Mouse (Mus musculus) bone marrow, adult 2 months (tissue): Measurements from ENCODE around the gene Tex21. TPM values are rescaled to one million over a fixed set of nuclear protein-coding genes. Genes with fewer than 3 reads are reported as not detected.

ENCODE experiments used
- H3K27ac ChIP-seq: fragments of 200-500 bp; 2 replicates; pipeline ENCODE4 v1.5.1; 2012; ENCODE audit warnings: low read depth, mild to moderate bottlenecking, control low read depth, inconsistent platforms, low read length; ENCODE audit not compliant: control insufficient read depth, poor library complexity, insufficient read depth
- H3K4me1 ChIP-seq: fragments of 200-500 bp; 2 replicates; pipeline ENCODE4 v1.6.1; 2011; ENCODE audit warnings: low read length; ENCODE audit not compliant: control insufficient read depth, insufficient read depth
- H3K4me3 ChIP-seq: fragments of 200-500 bp; replicated peaks from 2 replicates; pipeline ENCODE3; 2011; ENCODE audit warnings: mild to moderate bottlenecking, low read depth, low read length, control low read depth; ENCODE audit not compliant: control insufficient read depth
- CTCF ChIP-seq: fragments of 200-500 bp; IDR thresholded peaks from 2 replicates; pipeline ENCODE4 v1.5.1; 2011; ENCODE audit warnings: low read length, control low read depth; ENCODE audit not compliant: control insufficient read depth, insufficient read depth
- POLR2A ChIP-seq: fragments of 200-500 bp; IDR thresholded peaks from 2 replicates; pipeline ENCODE4 v1.6.1; 2011; ENCODE audit warnings: low read depth, mild to moderate bottlenecking, control low read depth, low read length, borderline replicate concordance; ENCODE audit not compliant: control insufficient read depth
- WGBS: fragments of 180-500 bp; shearing (Covaris S2); methylation state at CpG from one replicate; pipeline ENCODE4 v1.1.7; 2018; 5-methylcytosine and 5-hydroxymethylcytosine counted together
- polyA plus RNA-seq: library from polyadenylated mRNA; stranded (reverse); fragments of >200 nt; gene quantifications from 2 replicates; pipeline ENCODE4 v1.2.4, GENCODE M21; 2011; ENCODE audit warnings: low replicate concordance; ENCODE audit not compliant: missing spikeins, insufficient read depth, insufficient read length

Gene Tex21
- polyA plus RNA-seq, 1 experiment, result not detected

DNA sequence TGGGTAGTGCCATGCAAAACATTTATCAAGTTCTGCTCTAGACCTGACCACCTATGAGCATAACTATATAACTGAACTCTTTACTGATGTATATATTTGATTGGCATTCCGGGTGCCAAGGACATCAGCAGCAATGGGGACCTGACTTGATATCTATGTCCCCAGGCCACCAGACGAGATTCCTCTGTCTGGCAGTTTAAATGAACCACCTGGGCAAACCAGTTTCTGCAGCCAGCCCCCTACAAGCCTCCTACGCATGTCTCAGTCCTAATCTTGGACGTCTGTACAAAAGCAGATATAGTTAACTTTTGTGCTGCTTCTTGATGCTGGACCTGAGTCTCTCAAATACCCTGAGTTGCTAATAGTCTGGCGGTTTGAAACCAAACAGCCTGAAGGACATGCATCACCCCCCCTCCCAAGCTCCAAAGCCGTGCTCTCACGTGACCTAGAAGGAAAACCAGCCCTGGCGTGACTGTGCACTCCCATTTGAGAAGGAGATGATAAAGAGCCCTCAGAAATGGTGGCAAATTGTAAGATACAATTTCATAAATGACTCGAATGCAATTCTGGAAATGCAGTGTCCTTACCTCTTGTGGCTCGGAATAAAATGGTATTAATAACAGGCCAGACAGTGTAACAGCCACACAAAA, 61.3 kb downstream of the Tex21 start:
- no peak for TF ChIP-seq POLR2A
- no peak for TF ChIP-seq CTCF
- no peaks in the 10 kb centered on the region for H3K4me1 ChIP-seq
- WGBS, result 72% methylated on average over 10 of the region's 10 CpGs

DNA sequence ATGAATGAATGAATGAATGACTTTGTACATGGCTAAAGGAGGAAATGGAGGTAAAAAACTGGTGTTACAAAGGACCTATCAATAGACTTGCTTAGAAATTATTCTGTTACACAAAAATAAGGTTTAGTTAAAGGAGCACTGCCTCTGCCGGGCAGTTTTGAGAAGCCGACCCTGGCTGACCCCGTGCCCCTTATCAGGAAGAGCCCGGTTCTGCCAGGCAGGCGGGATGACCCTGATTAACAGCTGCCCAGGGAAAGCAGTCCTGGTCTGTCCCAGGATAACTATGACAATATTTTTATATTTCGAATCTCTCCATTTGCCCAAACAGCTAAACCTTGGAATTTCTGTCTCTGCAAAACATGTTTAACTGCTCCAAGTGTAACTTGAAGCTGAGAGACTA, 62.3 kb downstream of the Tex21 start:
- no peak overlapping the region for H3K27ac ChIP-seq
- WGBS, result 80% methylated on average over 6 of the region's 6 CpGs
- no peaks in the 10 kb centered on the region for H3K4me1 ChIP-seq
- no peak overlapping the region for H3K4me3 ChIP-seq
- TF ChIP-seq CTCF (no peak), POLR2A (no peak)

More for the DNA sequence above, 61.3 kb downstream of the Tex21 start:
- Histone ChIP-seq H3K4me3 (no peak overlapping the region), H3K27ac (no peak overlapping the region)

DNA sequence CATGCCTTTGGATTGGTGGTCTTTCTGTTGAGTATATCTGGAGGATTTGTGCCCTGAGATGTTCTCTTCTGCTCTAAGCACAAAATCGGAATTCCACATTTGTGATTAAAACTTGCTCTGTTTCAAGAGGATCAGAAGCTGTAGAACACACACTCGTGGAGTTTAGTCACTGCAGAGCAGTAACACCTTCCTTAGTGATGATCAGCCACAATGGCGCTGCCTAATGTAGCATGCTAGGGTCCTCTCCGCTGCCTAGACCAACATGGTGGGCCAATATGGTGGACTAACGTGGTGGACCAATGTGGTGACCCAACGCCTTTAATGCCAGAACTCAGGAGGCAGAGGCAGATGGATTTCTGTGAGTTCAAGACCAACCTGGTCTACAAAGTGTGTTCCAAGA, 63.7 kb downstream of the Tex21 start:
- no peak overlapping the region for H3K4me3 ChIP-seq
- no peaks in the 10 kb centered on the region for H3K4me1 ChIP-seq
- WGBS, result 78% methylated on average over 6 of the region's 6 CpGs
- H3K27ac ChIP-seq, result no peak overlapping the region
- TF ChIP-seq POLR2A (no peak), CTCF (no peak)

DNA sequence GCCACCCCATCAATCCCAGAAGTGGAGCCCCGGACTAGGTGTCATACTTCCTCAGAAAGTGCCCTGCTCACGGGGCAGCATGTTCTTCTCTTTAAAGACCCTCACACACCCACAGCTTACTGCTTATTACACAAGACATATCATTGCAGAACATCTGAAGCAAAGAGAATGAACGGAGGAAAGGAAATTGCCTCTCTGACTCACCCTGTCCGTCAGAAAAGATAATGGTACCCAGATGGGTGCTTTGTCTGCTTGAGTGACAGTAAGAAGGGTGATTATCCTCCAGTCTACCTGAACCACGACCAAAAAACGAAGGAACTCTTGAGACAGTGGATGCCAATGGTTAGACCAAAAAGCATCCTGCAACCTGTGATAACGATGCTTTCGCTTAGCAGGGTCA, 65.1 kb downstream of the Tex21 start:
- no peaks in the 10 kb centered on the region for H3K4me1 ChIP-seq
- TF ChIP-seq POLR2A (no peak), CTCF (no peak)
- H3K4me3 ChIP-seq, result no peak overlapping the region
- 38% methylated on average over 8 of the region's 8 CpGs for WGBS
- H3K27ac ChIP-seq, result no peak overlapping the region

DNA sequence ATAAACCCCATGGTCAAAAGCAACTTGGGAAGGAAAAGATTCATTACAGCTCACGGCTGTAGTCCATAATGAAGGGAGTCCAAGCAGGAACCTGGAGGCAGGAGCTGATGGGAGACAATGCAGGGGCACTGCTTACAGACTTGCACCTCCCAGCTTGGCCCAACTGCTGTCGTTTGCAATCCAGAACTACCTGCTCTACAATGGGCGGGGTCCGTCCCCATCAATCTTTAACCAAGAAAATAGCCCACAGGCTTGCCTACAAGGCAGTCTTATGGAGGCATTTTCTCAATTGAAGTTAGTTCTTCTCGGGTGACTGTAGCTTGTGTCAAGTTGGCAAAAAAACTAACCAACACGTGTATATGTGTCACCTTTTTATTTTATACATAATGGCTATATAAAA, 66.1 kb downstream of the Tex21 start:
- Histone ChIP-seq H3K4me3 (no peak overlapping the region), H3K27ac (no peak overlapping the region), H3K4me1 (no peaks in the 10 kb centered on the region)
- TF ChIP-seq CTCF (no peak), POLR2A (no peak)
- WGBS, result 70% methylated on average over 6 of the region's 6 CpGs

DNA sequence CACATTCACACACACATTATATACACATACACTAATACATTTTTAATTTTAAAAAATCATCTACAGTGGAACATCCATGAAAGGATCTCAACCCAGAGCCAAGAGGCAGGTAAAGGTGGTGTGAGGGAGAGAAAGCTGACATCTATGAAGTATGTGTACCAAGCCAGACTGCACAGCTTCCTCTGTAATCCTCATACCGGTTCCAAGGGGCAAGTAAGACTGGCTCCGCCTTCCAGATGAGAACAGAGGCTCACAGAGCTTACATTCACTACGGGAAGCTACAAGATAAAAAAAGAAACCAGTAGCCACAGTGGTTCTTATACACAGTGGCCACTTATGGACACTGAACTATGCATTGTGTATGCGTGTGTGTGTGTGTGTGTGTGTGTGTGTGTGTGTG, 67.0 kb downstream of the Tex21 start:
- TF ChIP-seq CTCF (no peak), POLR2A (no peak)
- Histone ChIP-seq H3K27ac (no peak overlapping the region), H3K4me3 (no peak overlapping the region), H3K4me1 (no peaks in the 10 kb centered on the region)
- 47% methylated on average over 4 of the region's 4 CpGs for WGBS

DNA sequence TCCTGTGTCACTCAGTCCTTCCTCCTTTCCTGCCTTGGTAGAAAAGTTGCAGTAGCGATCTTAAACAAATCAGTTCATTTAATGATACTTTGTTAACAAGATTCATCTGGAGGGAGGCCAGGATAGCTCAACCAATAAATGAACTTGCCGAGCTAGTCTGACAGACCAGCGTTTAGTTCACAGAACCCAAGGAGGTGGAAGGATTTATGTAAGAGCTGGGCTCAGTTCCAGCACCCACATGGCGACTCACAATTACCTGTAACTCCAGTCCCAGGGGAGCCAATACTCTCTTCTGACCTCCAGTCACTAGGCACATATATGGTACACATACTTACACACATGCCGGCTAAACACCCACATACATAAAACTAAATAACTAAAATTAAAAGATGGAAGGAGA, 67.5 kb downstream of the Tex21 start:
- Histone ChIP-seq H3K27ac (no peak overlapping the region), H3K4me3 (no peak overlapping the region), H3K4me1 (no peaks in the 10 kb centered on the region)
- TF ChIP-seq POLR2A, result no peak
- no peak for TF ChIP-seq CTCF
- 43% methylated on average over 5 of the region's 5 CpGs for WGBS

DNA sequence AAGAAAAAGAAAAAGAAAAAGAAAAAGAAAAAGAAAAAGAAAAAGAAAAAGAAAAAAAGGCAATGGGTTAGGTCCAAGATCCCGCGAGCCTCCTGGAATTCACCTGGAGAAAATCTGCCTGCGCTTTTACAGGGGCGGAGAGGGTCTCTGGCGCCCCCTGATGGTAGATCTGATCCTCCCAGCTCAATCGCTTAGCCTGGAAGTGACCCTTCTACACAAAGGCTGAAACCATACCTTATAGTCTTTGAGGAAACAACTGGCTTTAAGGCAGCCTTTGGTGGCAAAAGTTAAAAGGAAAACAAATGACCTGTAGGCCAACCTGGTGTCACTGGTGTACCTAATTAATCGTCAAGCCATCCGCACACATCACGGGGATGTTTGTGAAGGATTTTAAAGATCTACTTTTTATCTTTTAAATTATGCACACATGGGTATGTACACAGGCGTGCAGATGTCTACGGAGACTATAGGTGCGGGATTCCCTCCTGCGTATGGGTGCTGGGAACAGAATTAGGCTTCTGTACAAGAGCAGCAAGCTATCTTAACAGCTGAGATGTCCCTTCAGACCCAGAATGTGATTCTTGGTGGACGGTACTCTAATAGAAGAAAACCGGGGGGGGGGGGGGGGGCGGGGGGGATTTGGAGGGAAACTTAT, 68.6 kb downstream of the Tex21 start:
- Histone ChIP-seq H3K4me1 (no peaks in the 10 kb centered on the region), H3K27ac (no peak overlapping the region), H3K4me3 (no peak overlapping the region)
- peak; percentile 73 for TF ChIP-seq CTCF
- no peak for TF ChIP-seq POLR2A
- 40% methylated on average over 16 of the region's 16 CpGs for WGBS
